Mouse (Mus musculus): Measurements from ENCODE around the gene Pafah1b2. TPM values are rescaled to one million over a fixed set of nuclear protein-coding genes. Genes with fewer than 3 reads are reported as not detected.

The Pafah1b2 gene
- polyA plus RNA-seq, 1 experiment from 2014 or later = 57.6 TPM

- ATAC-seq (ENCODE audit: low read depth) = no peak
- Histone ChIP-seq H3K27ac (ENCODE audit: low read length) (no peak overlapping the region), H3K9ac (ENCODE audit: low read depth, low read length) (no peak overlapping the region), H3K36me3 (ENCODE audit: control insufficient read depth, insufficient read depth) (no peaks in the 10 kb centered on the region), H3K27me3 (ENCODE audit: control insufficient read depth, insufficient read depth, low read depth, low read length) (no peaks in the 10 kb centered on the region), H3K9me3 (replicated peaks; ENCODE audit: control insufficient read depth, low read length) (no peaks in the 10 kb centered on the region), H3K4me3 (ENCODE audit: low read depth, low read length) (no peak overlapping the region), H3K4me2 (ENCODE audit: low read depth, low read length) (peak overlapping the region; percentile 15; the same call in 1 of the 2 replicates), H3K4me1 (ENCODE audit: control insufficient read depth, low read depth, low read length) (peaks cover 37% of the 10 kb centered on the region)
- WGBS (ENCODE audit: insufficient replicate concordance) = 51% methylated on average over 9 of the region's 9 CpGs
Observed at GRCm38 (mm10) chr9:46015831-46016230, 3.3 kb upstream of the Pafah1b2 start.

- WGBS (ENCODE audit: insufficient replicate concordance) = 7% methylated on average over 8 of the region's 8 CpGs
- H3K4me3 ChIP-seq (ENCODE audit: low read depth, low read length) = no peak overlapping the region
- no peak for ATAC-seq (ENCODE audit: low read depth)
Observed at GRCm38 (mm10) chr9:46015081-46015551, 2.6 kb upstream of the Pafah1b2 start.

GRCm38 (mm10) chr9:46014251-46014681 lies 1.8 kb upstream of the Pafah1b2 start:
- H3K9ac ChIP-seq (ENCODE audit: low read depth, low read length) = peak overlapping the region; percentile 57; the same call in 1 of the 2 replicates
- H3K27me3 ChIP-seq (ENCODE audit: control insufficient read depth, insufficient read depth, low read depth, low read length) = no peaks in the 10 kb centered on the region
- peak overlapping the region; percentile 65 for H3K27ac ChIP-seq (ENCODE audit: low read length)
- H3K4me3 ChIP-seq (ENCODE audit: low read depth, low read length) = peak overlapping the region; percentile 87
- peak; percentile 15; the same call in 1 of the 2 replicates for ATAC-seq (ENCODE audit: low read depth)
- peaks cover 37% of the 10 kb centered on the region for H3K4me1 ChIP-seq (ENCODE audit: control insufficient read depth, low read depth, low read length)
- H3K36me3 ChIP-seq (ENCODE audit: control insufficient read depth, insufficient read depth) = no peaks in the 10 kb centered on the region
- no peaks in the 10 kb centered on the region for H3K9me3 ChIP-seq (replicated peaks; ENCODE audit: control insufficient read depth, low read length)
- H3K4me2 ChIP-seq (ENCODE audit: low read depth, low read length) = peak overlapping the region; percentile 91
- 2% methylated on average over 10 of the region's 10 CpGs for WGBS (ENCODE audit: insufficient replicate concordance)

More at GRCm38 (mm10) chr9:46015081-46015551, 2.6 kb upstream of the Pafah1b2 start:
- Histone ChIP-seq H3K4me1 (ENCODE audit: control insufficient read depth, low read depth, low read length) (peaks cover 37% of the 10 kb centered on the region), H3K4me2 (ENCODE audit: low read depth, low read length) (peak overlapping the region; percentile 15; the same call in 1 of the 2 replicates), H3K36me3 (ENCODE audit: control insufficient read depth, insufficient read depth) (no peaks in the 10 kb centered on the region), H3K9me3 (replicated peaks; ENCODE audit: control insufficient read depth, low read length) (no peaks in the 10 kb centered on the region), H3K9ac (ENCODE audit: low read depth, low read length) (no peak overlapping the region), H3K27me3 (ENCODE audit: control insufficient read depth, insufficient read depth, low read depth, low read length) (no peaks in the 10 kb centered on the region), H3K27ac (ENCODE audit: low read length) (peak overlapping the region; percentile 26)

GRCm38 (mm10) chr9:46013616-46014015 lies 1.1 kb upstream of the Pafah1b2 start:
- H3K9ac ChIP-seq (ENCODE audit: low read depth, low read length) = peak overlapping the region; percentile 89
- H3K9me3 ChIP-seq (replicated peaks; ENCODE audit: control insufficient read depth, low read length) = no peaks in the 10 kb centered on the region
- 0% methylated on average over 5 of the region's 5 CpGs for WGBS (ENCODE audit: insufficient replicate concordance)
- H3K27ac ChIP-seq (ENCODE audit: low read length) = peak overlapping the region; percentile 81
- ATAC-seq (ENCODE audit: low read depth) = no peak
- H3K4me3 ChIP-seq (ENCODE audit: low read depth, low read length) = peak overlapping the region; percentile 87
- H3K4me1 ChIP-seq (ENCODE audit: control insufficient read depth, low read depth, low read length) = peaks cover 37% of the 10 kb centered on the region
- peak overlapping the region; percentile 91 for H3K4me2 ChIP-seq (ENCODE audit: low read depth, low read length)
- no peaks in the 10 kb centered on the region for H3K27me3 ChIP-seq (ENCODE audit: control insufficient read depth, insufficient read depth, low read depth, low read length)
- H3K36me3 ChIP-seq (ENCODE audit: control insufficient read depth, insufficient read depth) = no peaks in the 10 kb centered on the region

- Histone ChIP-seq H3K36me3 (ENCODE audit: control insufficient read depth, insufficient read depth) (no peaks in the 10 kb centered on the region), H3K9ac (ENCODE audit: low read depth, low read length) (peak overlapping the region; percentile 89), H3K27ac (ENCODE audit: low read length) (peak overlapping the region; percentile 81), H3K4me1 (ENCODE audit: control insufficient read depth, low read depth, low read length) (peaks cover 37% of the 10 kb centered on the region), H3K4me2 (ENCODE audit: low read depth, low read length) (peak overlapping the region; percentile 91), H3K9me3 (replicated peaks; ENCODE audit: control insufficient read depth, low read length) (no peaks in the 10 kb centered on the region), H3K27me3 (ENCODE audit: control insufficient read depth, insufficient read depth, low read depth, low read length) (no peaks in the 10 kb centered on the region), H3K4me3 (ENCODE audit: low read depth, low read length) (peak overlapping the region; percentile 87)
- WGBS (ENCODE audit: insufficient replicate concordance) = 1% methylated on average over 45 of the region's 46 CpGs
- peak; percentile 45 for ATAC-seq (ENCODE audit: low read depth)
Observed at GRCm38 (mm10) chr9:46013009-46013586, 608 bp upstream of the Pafah1b2 start.

GRCm38 (mm10) chr9:46011094-46011970 lies 1.2 kb downstream of the Pafah1b2 start:
- H3K27ac ChIP-seq (ENCODE audit: low read length) = no peak overlapping the region
- no peaks in the 10 kb centered on the region for H3K27me3 ChIP-seq (ENCODE audit: control insufficient read depth, insufficient read depth, low read depth, low read length)
- H3K4me1 ChIP-seq (ENCODE audit: control insufficient read depth, low read depth, low read length) = peaks cover 33% of the 10 kb centered on the region
- no peaks in the 10 kb centered on the region for H3K36me3 ChIP-seq (ENCODE audit: control insufficient read depth, insufficient read depth)
- H3K4me3 ChIP-seq (ENCODE audit: low read depth, low read length) = no peak overlapping the region; the same call in 1 of the 2 replicates
- peak overlapping the region; percentile 91 for H3K4me2 ChIP-seq (ENCODE audit: low read depth, low read length)
- 14% methylated on average over 3 of the region's 3 CpGs for WGBS (ENCODE audit: insufficient replicate concordance)
- H3K9ac ChIP-seq (ENCODE audit: low read depth, low read length) = no peak overlapping the region
- ATAC-seq (ENCODE audit: low read depth) = no peak
- H3K9me3 ChIP-seq (replicated peaks; ENCODE audit: control insufficient read depth, low read length) = no peaks in the 10 kb centered on the region

GRCm38 (mm10) chr9:46009669-46009983 lies 2.9 kb downstream of the Pafah1b2 start:
- H3K4me1 ChIP-seq (ENCODE audit: control insufficient read depth, low read depth, low read length) = peaks cover 24% of the 10 kb centered on the region
- no peak overlapping the region for H3K4me2 ChIP-seq (ENCODE audit: low read depth, low read length)
- no peak for ATAC-seq (ENCODE audit: low read depth)
- no peak overlapping the region for H3K9ac ChIP-seq (ENCODE audit: low read depth, low read length)
- no peaks in the 10 kb centered on the region for H3K9me3 ChIP-seq (replicated peaks; ENCODE audit: control insufficient read depth, low read length)
- H3K4me3 ChIP-seq (ENCODE audit: low read depth, low read length) = no peak overlapping the region
- H3K27me3 ChIP-seq (ENCODE audit: control insufficient read depth, insufficient read depth, low read depth, low read length) = no peaks in the 10 kb centered on the region
- no peaks in the 10 kb centered on the region for H3K36me3 ChIP-seq (ENCODE audit: control insufficient read depth, insufficient read depth)
- H3K27ac ChIP-seq (ENCODE audit: low read length) = no peak overlapping the region
- 17% methylated on average over 1 of the region's 1 CpGs for WGBS (ENCODE audit: insufficient replicate concordance)

GRCm38 (mm10) chr9:46008931-46009668 lies 3.4 kb downstream of the Pafah1b2 start:
- Histone ChIP-seq H3K27ac (ENCODE audit: low read length) (no peak overlapping the region), H3K9me3 (replicated peaks; ENCODE audit: control insufficient read depth, low read length) (no peaks in the 10 kb centered on the region), H3K4me2 (ENCODE audit: low read depth, low read length) (no peak overlapping the region), H3K27me3 (ENCODE audit: control insufficient read depth, insufficient read depth, low read depth, low read length) (no peaks in the 10 kb centered on the region), H3K4me1 (ENCODE audit: control insufficient read depth, low read depth, low read length) (peaks cover 19% of the 10 kb centered on the region), H3K36me3 (ENCODE audit: control insufficient read depth, insufficient read depth) (no peaks in the 10 kb centered on the region), H3K9ac (ENCODE audit: low read depth, low read length) (no peak overlapping the region), H3K4me3 (ENCODE audit: low read depth, low read length) (no peak overlapping the region)
- WGBS (ENCODE audit: insufficient replicate concordance) = 40% methylated on average over 7 of the region's 7 CpGs
- ATAC-seq (ENCODE audit: low read depth) = no peak
